Mouse (Mus musculus) heart, embryonic 14.5 days (tissue): ENCODE results near the gene Zbtb3. TPM values are rescaled to one million over a fixed set of nuclear protein-coding genes. Genes with fewer than 3 reads are reported as not detected.
A peak's percentile ranks its signal among the peaks of the same experiment; 100 is the strongest.

ENCODE experiments used
- ATAC-seq: fragments of 200-750 bp; cut with Nextera tagmentation; 2 replicates; pipeline ENCODE4 v1.8.0; 2017; ENCODE audit warnings: low read depth, moderate TSS enrichment; ENCODE audit not compliant: insufficient number of reproducible peaks, insufficient read depth, low FRiP score
- H3K27ac ChIP-seq, 2 experiments: fragments of 200-500 bp in 1 of 2; fragments of 300-500 bp in 1 of 2; sonication (generic) in 1 of 2; replicated peaks in 1 of 2; 2 replicates each; pipeline ENCODE4 v1.5.1; 2012 to 2014; ENCODE audit warnings: low read depth in 2 of 2, low read length in 2 of 2, control low read depth in 1 of 2, mild to moderate bottlenecking in 1 of 2, mixed read lengths in 1 of 2; ENCODE audit not compliant: control insufficient read depth in 1 of 2, insufficient read depth in 1 of 2
- H3K27me3 ChIP-seq: fragments of 300-500 bp; sonication (generic); 2 replicates; pipeline ENCODE4 v1.6.1; 2014; ENCODE audit warnings: mild to moderate bottlenecking, low read length, control low read depth; ENCODE audit not compliant: control insufficient read depth, insufficient read depth
- H3K36me3 ChIP-seq: fragments of 300-500 bp; sonication (generic); 2 replicates; pipeline ENCODE4 v1.6.1; 2014; ENCODE audit warnings: mild to moderate bottlenecking, control low read depth, low read length, mixed read lengths; ENCODE audit not compliant: control insufficient read depth, insufficient read depth
- H3K4me1 ChIP-seq, 2 experiments: fragments of 200-500 bp in 1 of 2; fragments of 300-500 bp in 1 of 2; sonication (generic) in 1 of 2; 2 replicates each; pipeline ENCODE4 v1.6.1; 2012 to 2014; ENCODE audit warnings: low read length in 2 of 2, control low read depth in 1 of 2, mixed read lengths in 1 of 2; ENCODE audit not compliant: control insufficient read depth in 2 of 2, insufficient read depth in 2 of 2
- H3K4me2 ChIP-seq: fragments of 300-500 bp; sonication (generic); 2 replicates; pipeline ENCODE4 v1.6.1; 2014; ENCODE audit warnings: mild to moderate bottlenecking, low read length
- H3K4me3 ChIP-seq, 2 experiments: fragments of 200-500 bp in 1 of 2; fragments of 300-500 bp in 1 of 2; sonication (generic) in 1 of 2; 2 replicates each; pipeline ENCODE4 v1.5.1; 2012 to 2014; ENCODE audit warnings: low read length in 2 of 2, mild to moderate bottlenecking in 2 of 2, control low read depth in 1 of 2, low read depth in 1 of 2, moderate library complexity in 1 of 2; ENCODE audit not compliant: control insufficient read depth in 1 of 2, insufficient read depth in 1 of 2
- H3K9ac ChIP-seq: fragments of 300-500 bp; sonication (generic); 2 replicates; pipeline ENCODE4 v1.6.1; 2014; ENCODE audit warnings: mild to moderate bottlenecking, low read length
- H3K9me3 ChIP-seq: fragments of 300-500 bp; sonication (generic); 2 replicates; pipeline ENCODE4 v1.6.1; 2016; ENCODE audit warnings: low read length, control low read depth; ENCODE audit not compliant: control insufficient read depth
- WGBS: fragments of 180-500 bp; shearing (Covaris S2); extraction: QIAGEN DNeasy Blood & Tissue Kit; methylation state at CpG from one replicate; pipeline ENCODE4 v1.1.7; 2014; 5-methylcytosine and 5-hydroxymethylcytosine counted together
- polyA plus RNA-seq: library from polyadenylated mRNA; unstranded; fragments of >200 nt; fragmentation: Nextera tagmentation; extraction: Ambion mirVana; gene quantifications from 2 replicates; pipeline ENCODE4 v1.2.1, GENCODE M21; 2014

Gene Zbtb3
- polyA plus RNA-seq, 1 experiment from 2014 or later, result 3.0 TPM

GRCm38 (mm10) chr19:8844371-8845129, 42.2 kb downstream of the Zbtb3 start:
- no peak for ATAC-seq
- no peak overlapping the region for H3K27ac ChIP-seq
- H3K9me3 ChIP-seq, result no peaks in the 10 kb centered on the region
- H3K4me2 ChIP-seq, result no peak overlapping the region
- peaks cover 7 to 11% of the 10 kb centered on the region in 2 experiments; a peak in 3 of 4 replicates for H3K4me1 ChIP-seq
- no peak overlapping the region for H3K4me3 ChIP-seq
- no peaks in the 10 kb centered on the region for H3K27me3 ChIP-seq
- H3K36me3 ChIP-seq, result peaks cover 56% of the 10 kb centered on the region
- no peak overlapping the region for H3K9ac ChIP-seq
- WGBS, result 58% methylated on average over 5 of the region's 5 CpGs

DNA sequence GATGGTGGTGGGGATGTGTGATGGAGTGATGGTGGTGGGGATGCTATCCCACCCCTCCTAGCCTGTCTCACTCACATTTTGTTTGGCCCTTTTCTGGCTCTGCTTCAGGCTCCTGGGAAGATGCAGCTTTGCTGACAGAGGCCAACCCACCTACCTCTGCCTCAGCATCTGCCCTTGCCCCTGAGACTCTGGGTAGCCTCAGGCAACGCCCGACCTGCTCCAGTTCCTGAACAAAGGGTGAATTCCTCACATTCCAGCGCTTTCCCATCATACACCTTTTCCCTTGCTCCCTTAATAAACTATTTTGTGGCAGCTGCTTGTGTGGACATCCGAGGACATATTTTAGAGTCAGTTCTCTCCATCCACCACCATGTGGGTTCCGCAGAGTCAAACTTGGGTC, 46.0 kb downstream of the Zbtb3 start:
- H3K27me3 ChIP-seq, result no peaks in the 10 kb centered on the region
- no peak overlapping the region for H3K4me3 ChIP-seq
- H3K9me3 ChIP-seq, result no peaks in the 10 kb centered on the region
- no peak for ATAC-seq
- H3K9ac ChIP-seq, result no peak overlapping the region
- 81% methylated on average over 5 of the region's 5 CpGs for WGBS
- peaks cover 9 to 10% of the 10 kb centered on the region in 2 experiments for H3K4me1 ChIP-seq
- peaks cover 39% of the 10 kb centered on the region for H3K36me3 ChIP-seq
- H3K27ac ChIP-seq, result no peak overlapping the region
- no peak overlapping the region for H3K4me2 ChIP-seq

DNA sequence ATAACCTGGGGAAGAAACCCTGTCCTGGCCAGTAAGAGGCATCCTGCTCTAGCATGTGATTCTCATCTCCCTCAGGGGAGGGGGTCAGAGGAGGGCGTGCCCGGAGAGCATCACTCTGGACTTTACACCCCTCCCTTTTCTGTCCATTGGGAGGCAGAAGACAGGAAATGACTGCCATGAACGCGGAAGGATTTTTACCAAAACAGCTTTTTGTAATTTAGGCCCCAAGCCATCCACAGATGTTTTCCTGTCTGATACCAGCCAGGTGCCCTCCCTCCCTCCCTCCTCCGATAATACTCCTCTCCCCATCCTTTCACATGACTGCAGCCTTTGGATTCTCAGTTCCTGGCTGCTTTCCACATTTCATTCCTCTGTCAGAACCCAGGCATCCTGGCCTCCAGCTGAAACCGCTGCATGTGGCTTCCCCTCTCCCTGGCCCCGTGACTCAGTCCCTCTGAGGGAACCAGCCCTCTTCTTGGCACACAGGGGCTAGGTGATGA, 48.1 kb downstream of the Zbtb3 start, which contains the start of gene Lrrn4cl:
Lrrn4cl (plus strand) TSS at position 367 of the 500 bp plus-strand sequence.
- no peaks in the 10 kb centered on the region for H3K9me3 ChIP-seq
- H3K27ac ChIP-seq, result peak within 1 kb of the TSS; percentile 8 to 58; a peak in 2 of 4 replicates
- peak within 1 kb of the TSS; percentile 58 for H3K9ac ChIP-seq
- WGBS, result 18% methylated on average over 7 of the region's 7 CpGs
- no peaks in the 10 kb centered on the region for H3K27me3 ChIP-seq
- H3K4me1 ChIP-seq, result peaks cover 9 to 10% of the 10 kb centered on the region in 2 experiments
- H3K4me2 ChIP-seq, result peak within 1 kb of the TSS; percentile 30
- no peak within 1 kb of the TSS for H3K4me3 ChIP-seq
- ATAC-seq, result peak; percentile 57; the same call in 1 of the 2 replicates
- peaks cover 33% of the 10 kb centered on the region for H3K36me3 ChIP-seq

DNA sequence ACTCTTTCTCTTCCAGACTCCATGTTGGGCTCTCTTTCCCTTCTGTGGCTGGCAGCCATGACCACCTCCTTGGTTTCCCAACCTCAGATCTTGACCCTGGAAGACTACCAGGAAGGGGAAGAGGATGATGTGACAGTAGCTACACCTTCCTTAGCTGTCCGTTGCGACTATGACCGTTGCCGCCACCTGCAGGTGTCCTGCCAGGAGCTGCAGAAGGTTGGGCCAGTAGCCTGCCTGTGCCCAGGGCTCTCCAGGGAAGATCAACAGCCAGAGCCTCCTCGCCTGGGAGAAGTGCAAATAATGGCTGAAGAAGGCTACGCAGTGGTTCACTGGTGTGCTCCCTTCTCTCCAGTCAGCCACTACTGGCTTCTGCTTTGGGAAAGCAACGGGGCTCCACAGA, 49.3 kb downstream of the Zbtb3 start:
- Histone ChIP-seq H3K4me3 (no peak overlapping the region), H3K9ac (no peak overlapping the region), H3K36me3 (peaks cover 21% of the 10 kb centered on the region), H3K9me3 (no peaks in the 10 kb centered on the region), H3K27ac (no peak overlapping the region), H3K4me1 (peaks cover 9 to 10% of the 10 kb centered on the region in 2 experiments), H3K27me3 (no peaks in the 10 kb centered on the region), H3K4me2 (no peak overlapping the region)
- no peak for ATAC-seq
- WGBS, result 50% methylated on average over 7 of the region's 7 CpGs

- peaks cover 13% of the 10 kb centered on the region for H3K36me3 ChIP-seq
- H3K9ac ChIP-seq, result no peak overlapping the region
- no peak overlapping the region for H3K4me2 ChIP-seq
- WGBS, result 52% methylated on average over 10 of the region's 10 CpGs
- H3K4me1 ChIP-seq, result peaks cover 9 to 10% of the 10 kb centered on the region in 2 experiments
- no peak for ATAC-seq
- no peak overlapping the region for H3K27ac ChIP-seq
- H3K27me3 ChIP-seq, result no peaks in the 10 kb centered on the region
- no peaks in the 10 kb centered on the region for H3K9me3 ChIP-seq
- no peak overlapping the region for H3K4me3 ChIP-seq
Measured at GRCm38 (mm10) chr19:8852236-8852928, 50.0 kb downstream of the Zbtb3 start.

GRCm38 (mm10) chr19:8853117-8853516, 50.8 kb downstream of the Zbtb3 start:
- peaks cover 9 to 10% of the 10 kb centered on the region in 2 experiments for H3K4me1 ChIP-seq
- H3K27me3 ChIP-seq, result no peaks in the 10 kb centered on the region
- H3K9me3 ChIP-seq, result no peaks in the 10 kb centered on the region
- no peak overlapping the region for H3K9ac ChIP-seq
- no peak for ATAC-seq
- WGBS, result 83% methylated on average over 3 of the region's 3 CpGs
- no peak overlapping the region for H3K4me2 ChIP-seq
- no peak overlapping the region for H3K4me3 ChIP-seq
- H3K27ac ChIP-seq, result no peak overlapping the region
- peaks cover 6% of the 10 kb centered on the region for H3K36me3 ChIP-seq
